Mouse (Mus musculus) brain, embryonic 14.5 days (tissue): ENCODE data around the gene Gm45808.

Experiments used
- CTCF ChIP-seq: fragments of 200-500 bp; IDR thresholded peaks from 2 replicates; pipeline ENCODE4 v1.5.1; 2012; ENCODE audit warnings: inconsistent platforms, mild to moderate bottlenecking, moderate library complexity, borderline replicate concordance; ENCODE audit not compliant: insufficient read depth, insufficient read length; ENCODE audit errors: extremely low read depth
- POLR2A ChIP-seq: fragments of 200-500 bp; IDR thresholded peaks from 2 replicates; pipeline ENCODE4 v1.6.1; 2012; ENCODE audit warnings: mild to moderate bottlenecking, inconsistent platforms, borderline replicate concordance; ENCODE audit not compliant: poor library complexity, insufficient read depth, insufficient read length, severe bottlenecking; ENCODE audit errors: extremely low read depth

DNA sequence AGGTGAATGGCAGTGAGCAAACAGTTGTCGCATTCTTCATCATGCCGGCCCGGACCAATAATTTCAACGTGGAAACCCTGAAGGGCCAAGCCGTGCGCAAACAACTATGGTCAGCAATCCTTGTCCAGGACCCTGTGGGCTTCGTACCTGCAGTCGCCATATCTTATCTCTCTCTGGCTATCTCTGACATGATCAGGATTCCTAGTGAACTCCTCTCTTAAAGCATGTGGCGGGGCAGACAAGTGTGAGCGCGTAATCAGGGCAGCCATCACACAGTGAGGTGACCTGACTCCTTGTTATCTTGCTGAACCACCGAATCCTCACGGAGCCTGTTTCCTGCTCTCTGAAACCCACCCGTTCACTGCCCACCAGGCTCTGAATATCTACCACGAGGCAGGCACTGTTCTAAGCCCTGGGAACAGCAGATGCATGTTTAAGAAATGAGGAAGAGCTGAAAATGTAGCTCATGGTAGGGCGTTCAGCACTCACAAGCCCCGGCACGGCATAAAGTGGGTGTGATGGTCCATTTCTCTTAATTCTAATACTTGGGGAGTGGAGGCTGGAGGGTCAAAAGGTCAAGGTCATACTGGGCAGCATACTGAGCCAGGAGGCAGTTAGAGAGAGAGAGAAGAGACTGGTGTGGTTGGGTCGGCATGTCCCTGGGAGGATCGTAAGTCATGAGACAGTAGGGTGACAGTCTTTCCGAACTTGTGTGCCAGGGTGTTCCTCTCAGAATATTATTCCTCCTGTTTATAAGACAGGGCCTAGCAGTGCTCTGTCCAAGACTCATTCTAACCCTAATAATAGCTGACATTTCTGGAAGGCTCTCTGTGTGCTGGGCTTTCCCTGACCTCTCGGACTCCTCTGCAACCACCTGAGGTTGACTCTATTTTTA, 42.8 kb downstream of the Gm45808 start:
- no peak for TF ChIP-seq CTCF
- no peak for TF ChIP-seq POLR2A
